Mouse (Mus musculus) bone marrow, adult 2 months (tissue): ENCODE measurements at regions not wholly inside any gene's neighbourhood (a gene's known extent, or its start where the extent isn't known, plus 50 kb on each side); places are given as distances from the start of the nearest gene placed in this dataset.

ENCODE experiments used
- H3K27ac ChIP-seq: fragments of 200-500 bp; 2 replicates; pipeline ENCODE4 v1.5.1; 2012; ENCODE audit warnings: low read depth, mild to moderate bottlenecking, control low read depth, inconsistent platforms, low read length; ENCODE audit not compliant: control insufficient read depth, poor library complexity, insufficient read depth
- H3K4me1 ChIP-seq: fragments of 200-500 bp; 2 replicates; pipeline ENCODE4 v1.6.1; 2011; ENCODE audit warnings: low read length; ENCODE audit not compliant: control insufficient read depth, insufficient read depth
- H3K4me3 ChIP-seq: fragments of 200-500 bp; replicated peaks from 2 replicates; pipeline ENCODE3; 2011; ENCODE audit warnings: mild to moderate bottlenecking, low read depth, low read length, control low read depth; ENCODE audit not compliant: control insufficient read depth
- CTCF ChIP-seq: fragments of 200-500 bp; IDR thresholded peaks from 2 replicates; pipeline ENCODE4 v1.5.1; 2011; ENCODE audit warnings: low read length, control low read depth; ENCODE audit not compliant: control insufficient read depth, insufficient read depth
- POLR2A ChIP-seq: fragments of 200-500 bp; IDR thresholded peaks from 2 replicates; pipeline ENCODE4 v1.6.1; 2011; ENCODE audit warnings: low read depth, mild to moderate bottlenecking, control low read depth, low read length, borderline replicate concordance; ENCODE audit not compliant: control insufficient read depth
- WGBS: fragments of 180-500 bp; shearing (Covaris S2); methylation state at CpG from one replicate; pipeline ENCODE4 v1.1.7; 2018; 5-methylcytosine and 5-hydroxymethylcytosine counted together

DNA sequence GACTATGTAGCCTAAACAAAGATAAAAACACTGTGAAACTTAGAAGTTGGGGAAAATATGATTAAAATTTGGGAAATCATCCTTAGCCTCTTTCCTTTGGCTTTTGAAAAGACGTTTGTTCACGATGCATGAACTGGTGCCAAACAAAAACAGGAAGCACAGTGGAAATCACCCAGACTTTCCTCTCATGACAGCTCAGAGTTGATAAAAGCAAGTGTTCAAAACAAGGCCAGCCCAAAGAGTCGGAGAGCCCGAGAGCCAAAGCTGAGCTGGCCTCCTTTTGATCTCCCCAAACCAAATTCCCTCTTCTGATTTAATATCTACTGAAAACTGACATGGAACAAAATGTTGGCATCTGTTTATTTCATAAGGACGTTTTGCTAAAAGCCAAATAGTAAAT is 632.1 kb upstream of the Intu start:
- Histone ChIP-seq H3K27ac (no peak overlapping the region), H3K4me1 (no peaks in the 10 kb centered on the region), H3K4me3 (no peak overlapping the region)
- TF ChIP-seq CTCF = no peak
- TF ChIP-seq POLR2A = no peak
- WGBS = 21% methylated on average over 5 of the region's 5 CpGs

DNA sequence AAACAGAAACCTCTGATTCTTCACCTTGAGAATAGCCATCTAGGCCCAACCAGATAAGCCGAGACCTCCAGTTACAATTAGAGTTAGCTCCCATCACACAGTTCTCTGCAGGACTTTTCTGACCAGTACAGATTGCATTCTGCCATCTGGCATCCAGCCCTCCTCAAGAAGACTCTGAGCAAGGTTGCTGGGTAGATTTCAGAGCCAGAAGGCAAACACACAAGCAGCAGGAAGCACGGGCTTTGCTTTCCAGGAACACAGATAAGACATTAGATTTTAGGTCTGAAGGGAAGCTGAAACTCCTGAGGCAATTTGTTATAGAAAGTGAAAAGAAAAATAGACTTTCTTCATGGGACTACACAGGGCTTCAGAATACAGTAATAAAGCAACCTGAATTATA is 630.9 kb upstream of the Intu start:
- 58% methylated on average over 2 of the region's 2 CpGs for WGBS
- H3K4me3 ChIP-seq = no peak overlapping the region
- H3K4me1 ChIP-seq = no peaks in the 10 kb centered on the region
- no peak overlapping the region for H3K27ac ChIP-seq
- TF ChIP-seq POLR2A = no peak

GRCm38 (mm10) chr3:39904377-39904776 is 626.7 kb upstream of the Intu start:
- H3K27ac ChIP-seq = no peak overlapping the region
- no peaks in the 10 kb centered on the region for H3K4me1 ChIP-seq
- TF ChIP-seq POLR2A (no peak), CTCF (no peak)
- WGBS = 70% methylated on average over 3 of the region's 3 CpGs
- no peak overlapping the region for H3K4me3 ChIP-seq

- Histone ChIP-seq H3K4me3 (no peak overlapping the region), H3K4me1 (no peaks in the 10 kb centered on the region), H3K27ac (no peak overlapping the region)
- 77% methylated on average over 4 of the region's 4 CpGs for WGBS
- TF ChIP-seq CTCF (no peak), POLR2A (no peak)
Measured at GRCm38 (mm10) chr3:39908676-39909362, 622.3 kb upstream of the Intu start.

DNA sequence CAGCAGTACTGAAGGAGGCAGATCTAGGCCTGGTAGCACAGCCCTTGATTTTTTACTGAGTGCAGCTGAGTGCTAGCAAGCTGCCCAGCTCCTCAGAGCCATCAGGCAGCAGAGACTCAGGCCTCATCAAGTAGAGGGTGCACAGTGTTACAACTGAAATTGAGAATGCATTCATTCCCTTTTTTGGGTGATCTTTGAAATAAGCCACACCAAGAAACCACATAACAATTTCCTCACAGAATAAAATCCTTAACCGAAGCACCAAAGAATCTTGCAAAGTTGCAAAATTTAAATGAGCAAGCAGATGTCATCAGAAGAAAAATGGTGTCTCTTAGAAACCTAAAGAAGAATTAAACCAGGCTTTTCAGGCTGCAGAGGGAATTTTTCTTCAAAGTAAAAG is 621.4 kb upstream of the Intu start:
- WGBS = 44% methylated on average over 1 of the region's 1 CpGs

DNA sequence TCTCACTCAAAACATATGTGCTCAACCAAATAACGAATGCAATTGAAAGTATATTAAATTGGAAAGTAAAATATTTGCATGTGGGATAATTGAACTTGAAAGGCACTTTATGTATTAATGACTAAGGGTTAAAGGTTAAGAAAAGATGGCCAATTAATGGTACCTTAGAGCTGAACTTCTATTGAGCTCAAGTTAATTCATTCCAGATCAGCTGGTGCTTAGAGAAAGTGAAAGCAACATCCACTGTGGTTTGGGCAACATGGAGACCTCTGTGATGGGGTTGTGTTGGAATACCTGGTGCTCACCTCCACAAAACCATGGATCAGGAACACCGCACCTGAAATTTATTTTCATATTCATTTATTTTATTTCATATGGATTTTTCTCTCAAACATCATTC is 612.5 kb upstream of the Intu start:
- no peak overlapping the region for H3K4me3 ChIP-seq
- no peak overlapping the region for H3K27ac ChIP-seq
- H3K4me1 ChIP-seq = no peaks in the 10 kb centered on the region
- WGBS = 74% methylated on average over 2 of the region's 2 CpGs
- no peak for TF ChIP-seq CTCF
- TF ChIP-seq POLR2A = no peak

More for the DNA sequence above, 621.4 kb upstream of the Intu start:
- Histone ChIP-seq H3K4me3 (no peak overlapping the region), H3K27ac (no peak overlapping the region), H3K4me1 (no peaks in the 10 kb centered on the region)
- no peak for TF ChIP-seq CTCF
- TF ChIP-seq POLR2A = no peak

DNA sequence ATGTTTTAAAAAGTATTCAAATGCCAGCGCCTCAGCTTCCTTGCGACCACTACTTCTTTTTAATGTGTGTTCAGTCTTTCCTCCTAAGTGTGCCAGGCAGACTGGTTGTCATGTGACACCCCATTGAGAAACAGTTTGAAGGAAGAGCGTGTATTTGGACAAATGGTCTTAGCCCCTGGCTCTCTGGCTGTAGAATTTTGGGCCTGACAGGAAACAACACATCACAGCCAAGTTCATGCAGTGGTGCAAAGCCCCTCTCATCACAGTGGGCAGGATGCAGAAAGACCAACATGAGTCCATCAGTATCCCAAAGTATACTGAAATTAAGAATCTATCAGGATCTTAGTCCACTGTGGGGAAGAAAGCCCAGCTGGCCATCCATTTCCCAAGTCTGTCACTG is 605.6 kb upstream of the Intu start:
- Histone ChIP-seq H3K27ac (no peak overlapping the region), H3K4me3 (no peak overlapping the region), H3K4me1 (no peaks in the 10 kb centered on the region)
- no peak for TF ChIP-seq POLR2A
- WGBS = 69% methylated on average over 3 of the region's 3 CpGs

- no peaks in the 10 kb centered on the region for H3K4me1 ChIP-seq
- no peak overlapping the region for H3K27ac ChIP-seq
- no peak overlapping the region for H3K4me3 ChIP-seq
- TF ChIP-seq POLR2A (no peak), CTCF (no peak)
- 80% methylated on average over 2 of the region's 2 CpGs for WGBS
Measured at GRCm38 (mm10) chr3:39928421-39928820, 602.7 kb upstream of the Intu start.

DNA sequence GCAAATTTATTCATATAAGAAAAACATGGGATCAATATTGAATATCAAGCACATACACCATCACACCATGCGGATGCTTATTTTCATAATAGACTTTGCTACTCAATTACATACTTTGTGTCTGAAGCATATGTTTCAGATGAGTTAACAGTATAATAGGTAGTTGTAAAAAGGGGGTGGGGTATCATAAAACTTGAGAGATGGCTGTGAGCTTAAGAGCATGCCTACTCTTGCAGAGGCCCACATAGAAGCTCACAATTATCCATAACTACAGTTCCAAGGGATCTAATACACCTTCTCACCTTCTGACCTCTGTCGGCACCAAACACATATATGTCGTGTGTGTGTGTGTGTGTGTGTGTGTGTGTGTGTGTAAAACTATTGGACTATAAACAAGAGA is 597.7 kb upstream of the Intu start:
- no peak for TF ChIP-seq POLR2A
- TF ChIP-seq CTCF = no peak
- no peak overlapping the region for H3K27ac ChIP-seq
- H3K4me3 ChIP-seq = no peak overlapping the region
- 81% methylated on average over 3 of the region's 3 CpGs for WGBS
- no peaks in the 10 kb centered on the region for H3K4me1 ChIP-seq
